Mouse (Mus musculus) frontal cortex, postnatal 14 days (tissue): ENCODE measurements at regions not wholly inside any gene's neighbourhood (a gene's known extent, or its start where the extent isn't known, plus 50 kb on each side); places are given as distances from the start of the nearest gene placed in this dataset.
A peak's percentile ranks its signal among the peaks of the same experiment; 100 is the strongest.
"Not testable (repeated sequence)": the region's sequence is repeated elsewhere in the genome, so short reads cannot be mapped to it uniquely, and the experiment has no call there.

Source experiments
- DNase-seq, 2 experiments: peaks; one replicate each; pipeline ENCODE4 v3.0.0; 2022; ENCODE audit warnings: low spot score in 2 of 2

DNA sequence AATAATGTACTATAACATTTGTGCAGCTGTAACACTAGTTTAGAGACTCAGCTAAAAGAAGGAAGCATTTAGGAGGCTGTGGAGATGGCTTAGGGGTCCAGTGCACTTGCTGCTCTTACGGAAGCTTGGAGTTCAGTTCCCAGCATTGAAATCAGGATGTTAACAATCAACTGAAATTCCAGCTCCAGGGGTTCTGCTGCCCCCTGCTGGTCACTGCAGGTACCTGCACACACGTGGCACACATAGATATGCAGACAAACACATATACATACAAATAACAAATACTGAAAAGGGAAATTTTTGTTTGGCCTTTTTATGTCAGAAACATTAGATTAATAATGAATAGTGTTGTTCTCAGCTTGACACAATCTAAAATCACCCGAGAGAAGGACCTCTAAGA is 322.5 kb downstream of the Ajap1 start:
- DNase-seq: no peak

- no peak for DNase-seq
Measured at GRCm38 (mm10) chr4:153157572-153157971, 325.0 kb downstream of the Ajap1 start.

- not testable (repeated sequence) for DNase-seq
Measured at GRCm38 (mm10) chr4:153152923-153153322, 329.7 kb downstream of the Ajap1 start.

DNA sequence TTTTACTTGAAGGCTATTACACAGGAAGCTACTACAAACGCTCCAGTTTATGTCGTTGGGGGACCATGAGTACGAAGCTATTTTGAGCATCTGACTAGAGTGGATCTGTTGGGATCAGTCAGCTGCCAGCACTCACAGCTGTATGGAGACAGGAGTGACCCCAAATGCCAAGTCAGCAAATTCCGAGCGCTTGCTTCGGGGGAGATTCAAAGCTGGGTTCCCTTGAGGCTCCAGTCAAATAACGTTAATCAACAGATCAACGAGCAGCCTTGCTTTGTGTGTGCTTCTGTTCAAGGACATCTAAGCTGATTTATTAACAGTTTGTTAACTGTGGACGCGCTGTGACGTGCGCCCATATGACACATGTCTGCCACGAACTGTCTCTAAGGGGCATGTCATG is 349.5 kb downstream of the Ajap1 start:
- DNase-seq: no peak

DNA sequence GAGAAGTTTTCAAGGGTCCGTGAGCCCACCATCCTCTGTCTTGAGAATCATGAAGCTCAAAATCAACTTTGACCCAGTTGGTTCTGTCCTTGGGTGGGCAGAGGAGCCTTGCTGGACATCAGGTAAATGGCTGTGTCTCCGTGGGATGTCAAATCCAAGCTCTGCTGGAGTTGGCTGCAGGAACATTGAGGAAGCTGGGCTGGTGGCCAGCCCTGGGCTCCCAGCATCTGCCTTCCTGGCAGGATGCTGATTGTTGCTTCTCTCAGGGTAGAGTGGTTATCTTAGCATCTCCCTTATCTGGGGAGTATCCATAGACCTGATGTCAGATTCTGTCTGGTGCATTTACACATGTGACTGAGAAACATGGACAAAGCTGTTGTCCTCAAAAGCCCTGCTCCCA is 353.3 kb downstream of the Ajap1 start:
- peak; percentile 18 to 27 for DNase-seq

GRCm38 (mm10) chr4:153128162-153128561 is 354.4 kb downstream of the Ajap1 start:
- no peak for DNase-seq

GRCm38 (mm10) chr4:153120480-153120879 is 362.1 kb downstream of the Ajap1 start:
- DNase-seq: no peak

- no peak for DNase-seq
Measured at GRCm38 (mm10) chr4:153119647-153120102, 362.9 kb downstream of the Ajap1 start.

DNA sequence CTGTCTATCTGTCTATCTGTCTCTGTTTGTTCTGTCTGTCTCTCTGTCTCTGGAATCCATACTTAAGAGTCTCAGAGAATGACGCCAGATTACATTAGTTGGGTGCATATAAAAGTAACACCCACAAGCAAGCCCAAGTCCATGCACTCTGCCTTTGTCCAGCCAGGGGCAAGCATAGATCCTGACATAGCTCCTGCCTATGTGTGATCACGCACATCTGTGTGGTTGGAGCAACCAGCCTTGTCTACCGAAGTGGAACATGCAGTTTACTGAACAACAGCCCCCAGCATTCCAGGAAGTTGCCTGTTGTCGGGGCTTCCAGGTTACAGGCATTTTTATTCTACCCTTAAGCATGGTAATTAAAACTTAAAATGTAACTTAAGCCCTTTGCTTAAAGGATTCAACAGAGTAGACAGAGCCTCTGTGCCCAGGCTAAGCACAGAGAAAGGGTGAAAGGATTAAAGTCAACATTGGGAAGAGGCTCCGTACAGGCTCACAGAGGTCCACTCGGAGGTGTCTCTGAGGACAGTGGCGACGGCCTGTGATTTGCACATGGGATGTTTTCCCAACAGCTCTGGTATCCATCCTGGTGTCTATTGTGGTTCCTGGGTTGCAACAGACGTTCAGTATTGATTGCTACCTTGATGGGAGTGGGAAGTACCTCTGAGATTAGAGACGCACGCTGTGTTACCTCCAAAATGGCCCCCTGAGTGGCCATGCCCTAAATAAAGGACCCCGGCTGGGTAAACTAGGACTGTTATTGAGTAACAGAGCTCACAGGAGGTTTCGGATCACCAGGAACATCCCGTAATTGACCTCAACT is 363.6 kb downstream of the Ajap1 start:
- DNase-seq: no peak

- DNase-seq: no peak
Measured at GRCm38 (mm10) chr4:153114998-153115397, 367.6 kb downstream of the Ajap1 start.

DNA sequence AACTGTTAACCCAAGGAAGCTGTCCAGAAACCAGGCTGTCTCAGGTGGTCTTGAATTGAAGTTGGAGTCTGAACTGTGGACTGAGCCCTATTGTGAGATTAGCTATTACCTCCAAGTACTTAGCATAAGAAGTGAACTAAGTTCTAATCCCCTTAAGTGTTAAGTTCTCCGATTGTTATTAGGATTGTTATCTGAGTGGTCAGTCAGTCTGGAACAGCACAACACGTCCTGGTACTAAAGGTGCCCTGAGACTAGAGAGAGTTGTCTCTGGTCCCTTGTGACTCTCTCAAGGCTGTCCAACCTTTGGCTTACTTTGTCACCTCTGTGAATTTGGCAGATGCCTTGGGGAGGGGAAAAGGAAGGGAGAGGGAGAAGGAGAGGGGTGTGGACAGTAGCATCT is 369.0 kb downstream of the Ajap1 start:
- DNase-seq: no peak

DNA sequence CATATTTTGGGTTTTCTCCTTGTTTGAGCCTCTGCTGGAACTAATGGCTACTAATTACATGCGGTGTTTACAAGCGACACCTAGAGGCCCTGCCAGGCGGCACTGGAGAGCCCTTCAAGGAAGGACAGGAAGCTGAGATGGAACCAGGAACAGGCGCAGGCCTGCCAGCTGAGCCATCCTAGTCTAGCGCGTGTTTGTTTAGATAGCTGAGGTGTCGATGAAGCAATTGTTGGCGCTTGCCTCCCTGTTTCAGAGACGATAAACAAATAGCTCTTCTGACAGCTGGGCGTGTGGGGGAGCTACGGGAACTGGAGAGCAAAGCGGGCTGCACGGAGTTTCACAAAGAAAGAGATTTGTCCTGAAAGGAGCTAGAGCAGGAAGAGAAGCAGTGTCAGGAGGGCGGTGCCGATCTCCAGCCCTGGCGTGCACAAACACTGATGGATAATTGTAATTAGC is 372.3 kb downstream of the Ajap1 start:
- DNase-seq: peak in 1 of 2 experiments; percentile 10

- no peak for DNase-seq
Measured at GRCm38 (mm10) chr4:153098591-153098990, 384.0 kb downstream of the Ajap1 start.

GRCm38 (mm10) chr4:153097601-153098000 is 385.0 kb downstream of the Ajap1 start:
- no peak for DNase-seq

GRCm38 (mm10) chr4:153093129-153093528 is 389.5 kb downstream of the Ajap1 start:
- DNase-seq: no peak

DNA sequence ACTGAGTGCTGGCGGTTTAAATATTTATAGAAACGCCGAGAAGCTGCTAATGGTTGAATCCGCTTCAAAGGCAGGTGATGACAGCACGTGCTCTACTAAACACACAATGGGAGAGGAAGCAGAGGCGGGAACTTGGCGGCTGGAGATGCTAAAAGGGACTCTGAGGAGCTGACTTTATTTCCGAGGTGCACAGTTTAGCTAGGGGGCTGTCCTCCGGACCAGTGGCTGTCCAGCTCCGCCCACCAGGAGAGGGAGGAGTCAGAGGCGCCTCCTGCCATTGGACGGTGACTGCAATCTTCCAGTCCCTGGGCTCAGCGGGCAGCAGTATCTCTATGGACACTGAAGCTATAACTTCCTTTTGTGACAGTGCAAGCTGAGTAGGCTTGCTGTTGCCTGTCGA is 400.4 kb downstream of the Ajap1 start:
- no peak for DNase-seq

DNA sequence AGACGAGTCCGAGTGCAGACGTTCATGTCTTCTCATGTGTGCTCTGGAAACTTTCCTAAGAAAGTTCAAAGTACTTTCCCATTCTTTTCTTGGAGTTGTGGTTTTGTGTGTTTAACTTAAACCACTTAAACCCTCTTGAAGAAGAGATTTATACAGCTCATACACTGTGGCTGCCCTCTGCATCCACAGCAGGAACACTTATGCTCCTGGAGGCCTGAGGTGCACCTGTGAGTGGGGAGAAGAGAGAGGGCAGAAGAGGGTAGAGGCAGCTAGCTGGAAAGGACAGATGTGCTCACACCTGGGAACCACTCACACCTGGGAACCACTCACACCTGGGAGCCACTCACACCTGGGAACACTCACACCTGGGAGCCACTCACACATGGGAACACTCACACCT is 408.0 kb downstream of the Ajap1 start:
- DNase-seq: no peak

- DNase-seq: no peak
Measured at GRCm38 (mm10) chr4:153070190-153070745, 412.3 kb downstream of the Ajap1 start.

DNA sequence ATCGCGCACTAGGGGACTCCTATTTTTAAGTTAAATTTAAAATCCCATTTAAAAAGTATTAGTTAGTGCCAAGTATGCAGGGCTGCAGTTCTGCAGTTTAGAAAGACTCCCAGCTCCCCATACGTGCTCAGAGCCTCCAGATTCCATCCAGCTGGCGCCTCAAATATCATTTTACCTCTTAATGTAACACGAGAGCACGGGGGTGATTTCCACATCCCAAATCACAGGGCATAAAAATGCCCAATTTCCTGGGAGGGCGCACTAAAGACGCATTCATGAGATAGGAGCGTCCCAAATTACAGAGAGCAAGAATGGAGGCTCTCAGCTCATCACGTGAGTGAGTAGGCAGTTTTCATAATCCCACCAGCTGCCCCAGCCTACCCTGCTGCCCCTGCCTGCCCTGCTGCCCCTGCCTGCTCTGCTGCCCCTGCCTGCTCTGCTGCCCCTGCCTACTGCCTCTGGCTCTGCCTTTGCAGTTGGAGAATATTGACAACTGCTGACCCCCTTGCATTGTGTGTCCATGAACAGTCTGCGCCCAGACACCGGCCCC is 414.1 kb downstream of the Ajap1 start:
- DNase-seq: no peak

- DNase-seq: no peak
Measured at GRCm38 (mm10) chr4:153064021-153064605, 418.5 kb downstream of the Ajap1 start.

- DNase-seq: no peak
Measured at GRCm38 (mm10) chr4:153063402-153063801, 419.2 kb downstream of the Ajap1 start.

GRCm38 (mm10) chr4:153058152-153058551 is 424.5 kb downstream of the Ajap1 start:
- DNase-seq: no peak

DNA sequence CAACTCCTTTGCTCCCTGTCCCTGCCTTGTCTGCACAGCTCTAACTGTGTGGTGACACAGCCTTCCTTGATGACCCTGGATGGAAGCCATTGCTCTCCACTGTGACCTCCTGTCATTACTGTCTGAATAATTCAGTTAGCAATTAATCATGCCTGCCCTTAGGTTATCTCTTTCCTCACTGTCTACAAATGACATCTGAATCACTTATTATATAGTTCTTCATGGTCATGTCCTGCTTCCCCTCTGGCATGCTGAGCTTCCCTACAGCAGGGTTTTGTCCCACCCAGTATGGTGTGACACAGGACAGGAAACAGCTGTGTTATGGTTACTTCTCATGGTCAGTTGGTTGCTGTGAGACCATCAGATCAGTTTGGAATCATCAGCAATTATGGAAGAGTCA is 458.9 kb downstream of the Ajap1 start:
- no peak for DNase-seq
